Mouse (Mus musculus) CH12.LX (cell line): ENCODE data around the gene Cers4.

Experiments used
- CTCF ChIP-seq, 2 experiments: IDR thresholded peaks in 1 of 2; conservative IDR thresholded peaks in 1 of 2; 2 replicates each; pipeline ENCODE4 v1.5.1; 2011 to 2012; ENCODE audit warnings: low read depth in 2 of 2, low read length in 2 of 2, improper control_type of control experiment in 1 of 2, inconsistent platforms in 1 of 2, mild to moderate bottlenecking in 1 of 2, moderate library complexity in 1 of 2
- EP300 ChIP-seq: IDR thresholded peaks from 2 replicates; pipeline ENCODE4 v1.6.1; 2011; ENCODE audit warnings: low read length, improper control_type of control experiment
- IRF4 ChIP-seq: IDR thresholded peaks from 2 replicates; pipeline ENCODE4 v1.6.1; 2014; ENCODE audit warnings: low read depth, mild to moderate bottlenecking, inconsistent platforms, low read length, improper control_type of control experiment
- JUND ChIP-seq: conservative IDR thresholded peaks from 2 replicates; pipeline ENCODE4 v1.6.1; 2011; ENCODE audit warnings: low read depth, low read length, improper control_type of control experiment
- MAZ ChIP-seq: IDR thresholded peaks from 2 replicates; pipeline ENCODE4 v1.6.1; 2012; ENCODE audit warnings: low read depth, mild to moderate bottlenecking, inconsistent platforms, low read length, improper control_type of control experiment, moderate library complexity
- NELFE ChIP-seq: IDR thresholded peaks from 2 replicates; pipeline ENCODE4 v1.6.1; 2011; ENCODE audit warnings: low read depth, low read length, improper control_type of control experiment
- NRF1 ChIP-seq: IDR thresholded peaks from 2 replicates; pipeline ENCODE4 v1.6.1; 2014; ENCODE audit warnings: low read depth, mild to moderate bottlenecking, inconsistent platforms, low read length, improper control_type of control experiment, moderate library complexity
- POLR2AphosphoS2 ChIP-seq: IDR thresholded peaks from 2 replicates; pipeline ENCODE4 v1.6.1; 2011; ENCODE audit warnings: low read depth, low read length, improper control_type of control experiment
- SIN3A ChIP-seq: IDR thresholded peaks from 2 replicates; pipeline ENCODE4 v1.6.1; 2012; ENCODE audit warnings: low read length, improper control_type of control experiment, inconsistent platforms
- USF2 ChIP-seq: conservative IDR thresholded peaks from 2 replicates; pipeline ENCODE4 v1.6.1; 2011; ENCODE audit warnings: low read depth, low read length, improper control_type of control experiment
- ZC3H11A ChIP-seq: IDR thresholded peaks from 2 replicates; pipeline ENCODE4 v1.6.1; 2012; ENCODE audit warnings: low read depth, mild to moderate bottlenecking, inconsistent platforms, low read length, improper control_type of control experiment
- ZNF384 ChIP-seq: IDR thresholded peaks from 2 replicates; pipeline ENCODE4 v1.6.1; 2012; ENCODE audit warnings: low read depth, low read length, improper control_type of control experiment, inconsistent platforms

- TF ChIP-seq CTCF (conservative IDR thresholded peaks at IDR 0.05 in 1 of 2, IDR thresholded peaks at IDR 0.05 in 1 of 2; ENCODE audit: low read depth in 2 of 2, low read length in 2 of 2) = no peak
- TF ChIP-seq EP300 = no peak
- TF ChIP-seq SIN3A = no peak
- no peak for TF ChIP-seq USF2
- TF ChIP-seq NRF1 = no peak
- TF ChIP-seq JUND = no peak
- no peak for TF ChIP-seq POLR2AphosphoS2
- TF ChIP-seq ZC3H11A = no peak
- TF ChIP-seq MAZ = no peak
- TF ChIP-seq ZNF384 = no peak
- no peak for TF ChIP-seq IRF4
- no peak for TF ChIP-seq NELFE
These were observed 19.3 kb downstream of the Cers4 start for GRCm38 (mm10) chr8:4512116-4512495.
